Mouse (Mus musculus): ENCODE data around the gene Slc39a11. TPM values are rescaled to one million over a fixed set of nuclear protein-coding genes. Genes with fewer than 3 reads are reported as not detected.

Slc39a11 gene
- polyA plus RNA-seq, 1 experiment from 2014 or later: 27.7 TPM

DNA sequence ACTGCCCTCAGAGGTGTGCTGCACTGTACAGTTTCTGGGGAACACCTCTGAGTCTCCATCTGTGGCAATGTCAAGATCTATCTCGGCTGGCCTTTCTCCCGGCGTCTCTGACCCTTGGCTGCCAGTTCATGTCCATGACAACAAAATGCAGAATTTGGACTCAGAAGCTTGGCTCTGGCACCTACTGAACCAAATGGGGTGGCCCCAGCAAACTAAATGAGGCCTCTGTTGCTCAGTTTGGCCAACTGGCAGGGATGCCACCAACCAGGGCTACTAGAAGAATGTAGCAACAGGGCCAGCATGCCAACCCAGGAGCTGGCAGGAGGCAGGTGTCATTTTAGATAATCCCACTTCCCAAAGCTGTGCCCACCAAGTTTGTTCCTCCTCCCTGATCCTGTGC is 121.5 kb downstream of the Slc39a11 start:
- H3K4me2 ChIP-seq: no peak overlapping the region
- H3K4me1 ChIP-seq: peaks cover 7% of the 10 kb centered on the region; the same call in 1 of the 2 replicates
- no peaks in the 10 kb centered on the region for H3K27me3 ChIP-seq
- H3K9me3 ChIP-seq (replicated peaks): no peaks in the 10 kb centered on the region
- no peak overlapping the region for H3K4me3 ChIP-seq
- no peak overlapping the region for H3K9ac ChIP-seq
- no peak overlapping the region for H3K27ac ChIP-seq
- 96% methylated on average over 3 of the region's 3 CpGs for WGBS
- ATAC-seq: no peak
- H3K36me3 ChIP-seq (ENCODE audit: poor library complexity, severe bottlenecking): no peaks in the 10 kb centered on the region

DNA sequence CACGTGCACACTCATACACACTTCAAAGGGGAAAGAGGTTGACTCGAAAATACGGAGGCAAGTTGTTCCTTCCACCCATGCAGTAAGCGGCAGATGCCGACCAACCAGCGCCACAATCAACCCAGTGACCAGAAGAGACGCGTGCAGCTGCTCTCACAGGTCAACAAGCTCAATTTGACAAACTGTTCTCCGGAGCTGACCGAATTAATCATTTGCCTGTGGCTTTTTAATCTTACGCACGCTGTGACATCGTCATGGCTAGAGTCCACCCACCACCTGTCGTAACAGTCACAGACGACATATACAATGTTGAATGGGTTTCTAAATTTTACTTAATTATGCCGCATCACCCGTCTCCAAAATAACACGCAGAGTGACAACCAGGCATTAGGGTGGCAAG is 124.1 kb downstream of the Slc39a11 start:
- Histone ChIP-seq H3K27me3 (no peaks in the 10 kb centered on the region), H3K36me3 (ENCODE audit: poor library complexity, severe bottlenecking) (no peaks in the 10 kb centered on the region), H3K9ac (no peak overlapping the region), H3K9me3 (replicated peaks) (no peaks in the 10 kb centered on the region), H3K4me1 (peaks cover 32% of the 10 kb centered on the region), H3K4me3 (no peak overlapping the region), H3K27ac (no peak overlapping the region), H3K4me2 (no peak overlapping the region)
- ATAC-seq: no peak
- WGBS: 82% methylated on average over 18 of the region's 18 CpGs

DNA sequence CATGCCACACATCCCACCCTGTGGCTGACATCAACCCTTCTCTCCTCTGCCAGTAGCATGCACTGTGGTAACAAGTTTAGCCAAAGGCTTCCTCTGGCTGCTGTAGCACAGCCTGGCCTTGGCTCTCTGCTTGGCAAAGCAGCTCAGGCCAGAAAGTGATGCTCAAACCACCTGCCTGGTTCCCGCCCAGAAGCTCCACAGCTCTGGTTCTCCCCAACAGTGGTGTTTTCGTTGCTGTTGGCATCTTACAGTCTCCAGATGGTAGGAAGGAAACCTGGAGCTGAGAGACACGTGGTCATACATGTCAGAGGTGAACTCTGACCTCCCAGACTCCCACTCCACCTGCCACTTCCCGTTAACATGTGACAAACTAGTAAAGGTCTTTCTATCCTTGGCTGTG is 127.2 kb downstream of the Slc39a11 start:
- Histone ChIP-seq H3K9ac (no peak overlapping the region), H3K27ac (peak overlapping the region; percentile 91), H3K4me3 (no peak overlapping the region), H3K36me3 (ENCODE audit: poor library complexity, severe bottlenecking) (no peaks in the 10 kb centered on the region), H3K27me3 (no peaks in the 10 kb centered on the region), H3K4me2 (no peak overlapping the region), H3K4me1 (peaks cover 43% of the 10 kb centered on the region), H3K9me3 (replicated peaks) (no peaks in the 10 kb centered on the region)
- ATAC-seq: 0 out of 2 replicates have a peak, but pooled peaks have one; percentile 13
- 75% methylated on average over 4 of the region's 4 CpGs for WGBS

- ATAC-seq: peak; percentile 7; the same call in 1 of the 2 replicates
- Histone ChIP-seq H3K4me3 (no peak overlapping the region), H3K27ac (peak overlapping the region; percentile 91), H3K4me1 (peaks cover 43% of the 10 kb centered on the region), H3K9me3 (replicated peaks) (no peaks in the 10 kb centered on the region), H3K4me2 (no peak overlapping the region), H3K9ac (0 out of 2 replicates have a peak overlapping the region, but pooled peaks have one; percentile 23), H3K36me3 (ENCODE audit: poor library complexity, severe bottlenecking) (no peaks in the 10 kb centered on the region), H3K27me3 (no peaks in the 10 kb centered on the region)
- WGBS: 70% methylated on average over 20 of the region's 20 CpGs
Observed at GRCm38 (mm10) chr11:113521469-113522190, 128.2 kb downstream of the Slc39a11 start.

DNA sequence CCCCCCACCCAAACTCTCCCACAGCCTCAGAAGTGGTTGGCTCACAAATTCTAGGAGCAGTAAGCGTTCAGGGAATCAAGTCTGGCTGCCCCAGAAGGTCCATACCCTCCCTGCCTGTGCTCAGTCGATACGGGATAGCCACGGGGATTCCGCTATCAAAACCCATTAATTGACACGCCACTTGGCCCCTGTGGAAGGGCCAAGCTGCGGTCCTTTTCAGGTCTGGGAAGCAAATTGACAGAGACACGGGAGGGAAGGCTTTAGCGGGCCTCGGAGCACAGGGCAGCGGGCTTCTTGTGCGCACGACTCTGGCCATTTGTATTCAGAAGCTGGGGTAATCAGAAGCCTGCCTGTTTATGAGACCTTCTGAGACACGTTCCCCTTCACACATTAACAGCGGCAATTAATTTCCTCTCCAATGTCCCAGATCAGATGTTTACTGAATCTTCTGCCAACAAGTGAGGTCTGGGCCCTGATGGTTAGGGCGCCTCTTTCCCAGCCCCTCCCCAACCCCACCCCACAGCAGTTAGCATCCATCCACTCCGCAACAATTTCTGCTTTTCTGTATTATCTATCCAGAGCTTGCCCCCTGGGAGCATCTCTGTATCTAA is 128.9 kb downstream of the Slc39a11 start:
- peak overlapping the region; percentile 23; the same call in 1 of the 2 replicates for H3K9ac ChIP-seq
- H3K27ac ChIP-seq: peak overlapping the region; percentile 91
- H3K4me1 ChIP-seq: peaks cover 46% of the 10 kb centered on the region
- H3K27me3 ChIP-seq: no peaks in the 10 kb centered on the region
- peak; percentile 46 for ATAC-seq
- WGBS: 35% methylated on average over 17 of the region's 17 CpGs
- 0 out of 2 replicates have a peak overlapping the region, but pooled peaks have one; percentile 0 for H3K4me2 ChIP-seq
- no peaks in the 10 kb centered on the region for H3K36me3 ChIP-seq (ENCODE audit: poor library complexity, severe bottlenecking)
- no peak overlapping the region for H3K4me3 ChIP-seq
- H3K9me3 ChIP-seq (replicated peaks): no peaks in the 10 kb centered on the region

GRCm38 (mm10) chr11:113520373-113520772 is 129.5 kb downstream of the Slc39a11 start:
- Histone ChIP-seq H3K27me3 (no peaks in the 10 kb centered on the region), H3K4me1 (peaks cover 46% of the 10 kb centered on the region), H3K4me2 (0 out of 2 replicates have a peak overlapping the region, but pooled peaks have one; percentile 0), H3K9ac (no peak overlapping the region), H3K4me3 (no peak overlapping the region), H3K36me3 (ENCODE audit: poor library complexity, severe bottlenecking) (no peaks in the 10 kb centered on the region), H3K9me3 (replicated peaks) (no peaks in the 10 kb centered on the region), H3K27ac (peak overlapping the region; percentile 91)
- 56% methylated on average over 8 of the region's 8 CpGs for WGBS
- ATAC-seq: peak; percentile 77

DNA sequence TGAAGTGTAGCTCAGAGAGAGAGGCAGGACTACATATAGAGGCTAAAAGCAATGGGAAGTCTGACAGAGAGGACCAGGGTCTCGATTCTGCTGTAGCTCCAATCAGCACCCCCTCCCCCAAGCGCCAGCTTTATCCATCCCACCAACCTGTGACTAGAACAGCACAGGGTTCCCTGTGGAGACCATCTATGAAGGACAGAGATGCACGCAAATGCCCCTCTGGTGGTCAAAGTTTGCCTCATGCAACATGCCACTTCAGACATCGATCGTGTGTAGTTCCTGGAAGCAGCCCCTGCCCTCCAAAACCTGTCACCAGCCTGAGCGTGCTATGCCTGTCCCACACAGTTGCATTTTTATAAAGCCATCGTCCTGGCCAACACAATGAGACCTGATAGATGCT is 129.9 kb downstream of the Slc39a11 start:
- Histone ChIP-seq H3K9me3 (replicated peaks) (no peaks in the 10 kb centered on the region), H3K27ac (peak overlapping the region; percentile 91), H3K4me3 (no peak overlapping the region), H3K27me3 (no peaks in the 10 kb centered on the region), H3K9ac (no peak overlapping the region), H3K36me3 (ENCODE audit: poor library complexity, severe bottlenecking) (no peaks in the 10 kb centered on the region), H3K4me2 (no peak overlapping the region), H3K4me1 (peaks cover 46% of the 10 kb centered on the region)
- 76% methylated on average over 7 of the region's 7 CpGs for WGBS
- ATAC-seq: no peak

GRCm38 (mm10) chr11:113518176-113518575 is 131.7 kb downstream of the Slc39a11 start:
- H3K36me3 ChIP-seq (ENCODE audit: poor library complexity, severe bottlenecking): no peaks in the 10 kb centered on the region
- no peak overlapping the region for H3K9ac ChIP-seq
- H3K4me2 ChIP-seq: no peak overlapping the region
- peaks cover 46% of the 10 kb centered on the region for H3K4me1 ChIP-seq
- 75% methylated on average over 7 of the region's 7 CpGs for WGBS
- ATAC-seq: no peak
- H3K27me3 ChIP-seq: no peaks in the 10 kb centered on the region
- no peaks in the 10 kb centered on the region for H3K9me3 ChIP-seq (replicated peaks)
- H3K4me3 ChIP-seq: no peak overlapping the region
- no peak overlapping the region for H3K27ac ChIP-seq

DNA sequence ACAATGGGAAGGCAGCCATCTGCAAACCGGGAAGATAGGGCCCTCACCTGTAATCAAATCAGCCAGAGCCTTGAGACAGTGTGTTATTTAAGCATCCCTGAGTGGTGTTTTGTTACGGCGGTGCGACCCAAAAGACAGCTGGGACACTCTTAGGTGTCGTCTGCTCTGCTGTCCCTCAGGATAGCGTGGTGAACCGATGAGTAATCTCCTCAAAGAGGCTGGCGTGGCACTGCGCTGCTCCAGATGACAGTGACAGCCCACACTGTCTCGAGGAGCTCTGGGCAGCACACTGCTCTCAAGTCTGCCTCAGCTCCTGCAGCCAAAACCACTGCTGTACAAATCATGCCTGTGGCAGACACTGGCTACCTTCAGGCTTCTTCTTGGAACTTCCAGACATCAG is 133.7 kb downstream of the Slc39a11 start:
- no peak overlapping the region for H3K9ac ChIP-seq
- no peak overlapping the region for H3K27ac ChIP-seq
- no peak overlapping the region for H3K4me2 ChIP-seq
- ATAC-seq: no peak
- no peaks in the 10 kb centered on the region for H3K27me3 ChIP-seq
- WGBS: 82% methylated on average over 10 of the region's 10 CpGs
- H3K36me3 ChIP-seq (ENCODE audit: poor library complexity, severe bottlenecking): no peaks in the 10 kb centered on the region
- H3K4me3 ChIP-seq: no peak overlapping the region
- H3K4me1 ChIP-seq: peaks cover 37% of the 10 kb centered on the region
- H3K9me3 ChIP-seq (replicated peaks): no peaks in the 10 kb centered on the region

- Histone ChIP-seq H3K4me1 (peaks cover 29% of the 10 kb centered on the region), H3K9ac (no peak overlapping the region), H3K27me3 (no peaks in the 10 kb centered on the region), H3K27ac (peak overlapping the region; percentile 40), H3K9me3 (replicated peaks) (no peaks in the 10 kb centered on the region), H3K4me2 (no peak overlapping the region), H3K36me3 (ENCODE audit: poor library complexity, severe bottlenecking) (no peaks in the 10 kb centered on the region), H3K4me3 (no peak overlapping the region)
- ATAC-seq: no peak
- WGBS: 62% methylated on average over 10 of the region's 10 CpGs
Observed at GRCm38 (mm10) chr11:113512976-113513375, 136.9 kb downstream of the Slc39a11 start.

DNA sequence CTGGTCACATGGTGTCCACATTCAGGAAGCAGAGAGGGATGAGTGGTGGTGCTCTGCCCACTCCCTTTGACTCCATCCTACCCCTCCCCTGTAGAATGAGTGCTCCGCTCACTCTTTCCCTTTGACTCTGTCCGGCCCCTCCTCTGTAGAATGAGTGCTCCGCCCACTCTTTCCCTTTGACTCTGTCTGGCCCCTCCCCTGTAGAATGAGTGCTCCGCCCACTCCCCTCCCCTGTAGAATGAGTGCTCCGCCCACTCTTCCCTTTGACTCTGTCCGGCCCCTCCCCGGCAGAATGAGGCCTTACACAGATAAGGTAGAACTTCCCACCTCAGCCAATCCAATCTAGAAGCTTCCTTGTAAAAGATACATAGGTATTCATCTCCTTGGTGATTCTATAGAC is 137.7 kb downstream of the Slc39a11 start:
- Histone ChIP-seq H3K9ac (no peak overlapping the region), H3K4me1 (peaks cover 34% of the 10 kb centered on the region), H3K27me3 (no peaks in the 10 kb centered on the region), H3K36me3 (ENCODE audit: poor library complexity, severe bottlenecking) (no peaks in the 10 kb centered on the region), H3K4me3 (no peak overlapping the region), H3K4me2 (no peak overlapping the region), H3K9me3 (replicated peaks) (no peaks in the 10 kb centered on the region), H3K27ac (no peak overlapping the region)
- ATAC-seq: no peak
- 85% methylated on average over 7 of the region's 7 CpGs for WGBS

GRCm38 (mm10) chr11:113510969-113511625 is 138.8 kb downstream of the Slc39a11 start:
- Histone ChIP-seq H3K27ac (no peak overlapping the region), H3K4me1 (peaks cover 30% of the 10 kb centered on the region), H3K4me3 (no peak overlapping the region), H3K27me3 (no peaks in the 10 kb centered on the region), H3K9me3 (replicated peaks) (no peaks in the 10 kb centered on the region), H3K9ac (no peak overlapping the region), H3K4me2 (no peak overlapping the region), H3K36me3 (ENCODE audit: poor library complexity, severe bottlenecking) (no peaks in the 10 kb centered on the region)
- no peak for ATAC-seq
- WGBS: 89% methylated on average over 11 of the region's 11 CpGs

All from forebrain, embryonic 13.5 days (tissue).